Mouse (Mus musculus) kidney, postnatal 10 days (tissue): ENCODE measurements at regions not wholly inside any gene's neighbourhood (a gene's known extent, or its start where the extent isn't known, plus 50 kb on each side); places are given as distances from the start of the nearest gene placed in this dataset.
A peak's percentile ranks its signal among the peaks of the same experiment; 100 is the strongest.

ENCODE experiments used
- DNase-seq: peaks from one replicate; pipeline ENCODE4 v3.0.0; 2021; ENCODE audit warnings: mixed read lengths

DNA sequence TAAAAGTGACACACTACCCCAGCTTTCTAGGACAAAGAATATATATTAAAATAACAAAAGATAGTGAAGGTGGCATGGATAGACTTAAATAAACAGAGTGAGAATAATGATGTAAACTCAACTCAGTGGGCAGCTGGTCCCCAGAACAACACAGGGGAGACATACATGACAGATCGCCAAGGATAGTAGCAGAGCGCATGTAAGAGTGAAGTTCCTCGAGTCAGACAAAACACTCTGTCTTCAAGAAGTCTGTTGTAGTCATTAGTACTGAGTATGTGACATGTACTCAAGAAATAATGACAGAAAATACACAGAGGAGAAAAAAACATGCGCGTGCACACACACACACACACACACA, 74.8 kb upstream of the Stxbp5l start:
- no peak for DNase-seq

GRCm38 (mm10) chr16:37458592-37459532, 74.1 kb upstream of the Stxbp5l start:
- no peak for DNase-seq

- DNase-seq = no peak
Observed at GRCm38 (mm10) chr16:37455971-37456370, 71.2 kb upstream of the Stxbp5l start.

DNA sequence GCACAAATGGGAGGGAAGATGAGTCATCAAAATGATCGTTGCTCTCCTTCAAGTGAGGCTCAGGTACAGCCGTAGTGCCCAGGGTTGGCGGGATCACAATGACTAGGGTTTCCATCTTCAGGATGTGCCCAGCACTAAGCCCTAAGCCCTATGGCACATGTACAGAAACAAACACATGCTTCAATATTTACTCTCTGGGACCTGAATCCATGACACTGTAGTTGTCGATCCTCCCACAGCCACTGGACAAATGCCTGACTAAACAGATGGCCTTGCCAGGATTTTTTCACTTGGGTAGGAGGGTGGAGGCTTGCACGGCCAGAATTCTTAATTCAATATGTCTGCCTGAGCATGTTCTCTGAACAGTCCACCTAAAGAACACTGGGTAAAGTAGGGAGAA, 65.1 kb upstream of the Stxbp5l start:
- DNase-seq = no peak

DNA sequence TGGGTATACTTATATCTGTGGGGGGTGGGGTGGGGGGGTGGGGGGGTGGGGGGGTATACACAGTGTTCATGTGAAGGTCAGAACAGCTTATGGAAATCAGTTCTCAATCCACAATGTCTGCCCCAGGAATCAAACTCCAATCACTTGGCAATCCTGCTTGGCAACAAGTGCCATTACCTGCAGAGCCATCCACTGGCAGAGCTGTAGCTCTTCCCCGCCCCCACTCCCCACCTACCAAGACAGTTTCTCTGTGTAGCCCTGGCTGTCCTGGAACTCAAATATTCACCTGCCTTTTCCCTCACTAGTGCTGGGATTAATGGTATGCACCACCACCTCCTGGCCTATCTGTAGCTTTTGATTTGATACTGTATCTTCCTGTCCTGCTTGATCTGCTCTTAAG, 61.0 kb upstream of the Stxbp5l start:
- no peak for DNase-seq

- no peak for DNase-seq
Observed at GRCm38 (mm10) chr16:37442936-37443335, 58.2 kb upstream of the Stxbp5l start.

- DNase-seq = no peak
Observed at GRCm38 (mm10) chr16:37442481-37442880, 57.7 kb upstream of the Stxbp5l start.

DNA sequence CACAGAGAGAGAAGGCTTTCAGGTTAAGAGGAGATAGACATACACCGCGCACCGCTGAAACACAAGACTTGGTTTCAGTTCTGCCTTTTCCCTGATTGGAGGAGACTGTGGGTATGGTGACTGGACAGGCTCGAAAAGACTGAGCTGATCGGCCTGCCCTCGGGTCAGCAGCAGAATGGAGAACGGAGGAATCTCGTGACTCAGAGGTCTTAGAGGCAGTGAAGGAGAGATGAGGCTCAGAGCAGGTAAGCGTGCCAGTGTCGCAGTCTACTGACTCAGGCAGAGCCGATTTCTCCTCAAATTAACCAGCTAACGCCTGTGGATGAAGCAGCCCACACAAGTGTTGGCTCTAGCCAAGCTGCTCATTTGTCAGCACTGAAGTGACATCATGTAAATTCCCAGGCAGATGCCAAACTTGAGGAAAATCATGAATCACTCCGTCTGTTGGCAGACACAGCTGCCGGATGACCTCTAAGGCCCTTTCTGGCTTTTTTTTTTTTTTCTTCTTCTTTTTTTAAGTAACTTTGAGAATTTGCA, 55.9 kb upstream of the Stxbp5l start:
- DNase-seq = peak; percentile 12
